Mouse (Mus musculus): ENCODE data around the gene Flywch2. TPM values are rescaled to one million over a fixed set of nuclear protein-coding genes. Genes with fewer than 3 reads are reported as not detected.

Flywch2 gene
- total and polyA plus RNA-seq, 3 experiments = 0.62 to 6.2 TPM; not detected in 1

DNA sequence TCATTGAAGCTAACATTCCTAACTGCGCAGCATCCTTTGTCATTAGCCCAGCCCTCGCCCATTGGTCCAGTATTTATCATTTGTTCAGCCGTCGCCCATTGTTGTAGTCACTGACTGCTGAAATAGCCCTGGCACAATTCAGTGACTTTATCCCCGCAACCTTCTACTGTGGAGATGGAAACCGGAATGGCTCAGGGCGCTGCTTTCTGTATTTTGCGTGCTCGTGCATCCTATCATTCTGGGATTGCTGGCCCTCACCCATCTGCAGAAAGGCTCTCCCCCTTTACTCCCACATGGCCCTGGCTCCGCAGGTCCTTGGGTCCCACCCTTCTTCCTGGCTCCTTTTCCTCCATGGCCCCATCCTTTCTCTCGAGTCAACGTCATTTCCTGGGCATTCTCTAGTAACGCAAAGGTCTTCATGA, 640 bp upstream of the Flywch2 start:
- Histone ChIP-seq H3K4me3 (ENCODE audit: control insufficient read depth in 1 of 2, insufficient read depth in 1 of 2, low read depth in 2 of 2, low read length in 2 of 2) (peak overlapping the region; percentile 10 to 42; a peak in 3 of 4 replicates), H3K9ac (ENCODE audit: control insufficient read depth, low read depth, low read length, poor library complexity, severe bottlenecking) (peak overlapping the region; percentile 39), H3K9me3 (replicated peaks; ENCODE audit: insufficient read depth, low read length) (no peaks in the 10 kb centered on the region), H3K4me1 (ENCODE audit: control insufficient read depth in 1 of 2, insufficient read depth in 2 of 2, low read length in 2 of 2) (peaks cover 0 to 6% of the 10 kb centered on the region in 2 experiments; a peak in 2 of 4 replicates), H3K36me3 (ENCODE audit: control insufficient read depth in 1 of 2, insufficient read depth in 2 of 2, low read length in 2 of 2) (peaks cover 0 to 4% of the 10 kb centered on the region in 2 experiments; a peak in 2 of 4 replicates), H3K27ac (ENCODE audit: control insufficient read depth, low read depth, low read length) (no peak overlapping the region), H3K79me2 (ENCODE audit: control insufficient read depth, insufficient read depth, low read length, poor library complexity) (no peaks in the 10 kb centered on the region), H3K27me3 (ENCODE audit: control insufficient read depth in 1 of 2, insufficient read depth in 2 of 2, low read length in 2 of 2) (no peaks in the 10 kb centered on the region; a peak in 1 of 4 replicates)
- TF ChIP-seq GATA1 (IDR thresholded peaks at IDR 0.05; ENCODE audit: low read depth, low read length) (no peak), KAT2A (conservative IDR thresholded peaks at IDR 0.05; ENCODE audit: low read depth, low read length) (no peak), POLR2AphosphoS2 (IDR thresholded peaks at IDR 0.05; ENCODE audit: low read length) (no peak), ZMIZ1 (IDR thresholded peaks at IDR 0.05; ENCODE audit: low read depth, low read length) (no peak), BHLHE40 (IDR thresholded peaks at IDR 0.05; ENCODE audit: borderline replicate concordance, low read depth, low read length) (no peak), ELF1 (IDR thresholded peaks at IDR 0.05; ENCODE audit: low read depth, low read length) (no peak), EP300 (IDR thresholded peaks at IDR 0.05; ENCODE audit: low read depth in 1 of 2, low read length in 2 of 2) (no peak), MEF2A (IDR thresholded peaks at IDR 0.05; ENCODE audit: extremely low read depth, insufficient replicate concordance, low read depth, low read length, poor library complexity, severe bottlenecking) (no peak), USF1 (IDR thresholded peaks at IDR 0.05; ENCODE audit: low read depth, low read length) (no peak), MAX (IDR thresholded peaks at IDR 0.05; ENCODE audit: low read length) (no peak), USF2 (IDR thresholded peaks at IDR 0.05; ENCODE audit: borderline replicate concordance in 1 of 2, insufficient read depth in 1 of 2, low read depth in 1 of 2, low read length in 2 of 2) (no peak), RCOR1 (IDR thresholded peaks at IDR 0.05; ENCODE audit: low read depth, low read length) (no peak), ZKSCAN1 (IDR thresholded peaks at IDR 0.05; ENCODE audit: low read depth, low read length) (no peak), MAFK (IDR thresholded peaks at IDR 0.05; ENCODE audit: borderline replicate concordance, low read depth, low read length) (no peak), JUND (IDR thresholded peaks at IDR 0.05; ENCODE audit: low read depth, low read length) (no peak), GABPA (IDR thresholded peaks at IDR 0.05; ENCODE audit: low read depth, low read length) (no peak), CHD2 (IDR thresholded peaks at IDR 0.05; ENCODE audit: low read length) (no peak)
- DNase-seq (ENCODE audit: low read depth, low spot score) = no peak

DNA sequence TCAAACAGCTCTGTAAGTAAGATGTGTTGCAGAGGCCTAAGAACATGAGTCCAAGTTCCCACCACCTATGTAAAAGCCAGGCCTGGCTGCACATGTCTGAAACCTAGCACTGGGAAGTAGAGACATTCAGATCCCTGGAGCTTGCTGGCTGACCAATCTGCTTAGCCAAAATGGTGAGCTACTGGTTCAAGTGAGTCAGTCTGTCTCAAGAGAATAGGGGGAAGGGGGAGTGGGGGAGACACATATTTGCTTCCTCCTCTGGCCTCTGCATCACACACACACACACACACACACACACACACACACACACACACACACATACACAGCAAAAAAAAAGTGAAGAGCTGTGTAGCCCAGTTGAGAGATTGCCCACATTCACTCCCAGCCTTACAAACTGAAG, 2.5 kb downstream of the Flywch2 start:
- H3K9ac ChIP-seq (ENCODE audit: control insufficient read depth, low read depth, low read length, poor library complexity, severe bottlenecking) = no peak overlapping the region
- no peak overlapping the region for H3K27ac ChIP-seq (ENCODE audit: control insufficient read depth, low read depth, low read length)
- peaks cover 0 to 2% of the 10 kb centered on the region in 2 experiments; a peak in 1 of 4 replicates for H3K36me3 ChIP-seq (ENCODE audit: control insufficient read depth in 1 of 2, insufficient read depth in 2 of 2, low read length in 2 of 2)
- no peaks in the 10 kb centered on the region; a peak in 2 of 4 replicates for H3K27me3 ChIP-seq (ENCODE audit: control insufficient read depth in 1 of 2, insufficient read depth in 2 of 2, low read length in 2 of 2)
- TF ChIP-seq HCFC1 (IDR thresholded peaks at IDR 0.05; ENCODE audit: low read depth, low read length) = no peak
- no peak for TF ChIP-seq POLR2AphosphoS2 (IDR thresholded peaks at IDR 0.05; ENCODE audit: low read length)
- TF ChIP-seq TBP (IDR thresholded peaks at IDR 0.05; ENCODE audit: low read depth, low read length) = no peak
- no peak for TF ChIP-seq USF2 (IDR thresholded peaks at IDR 0.05; ENCODE audit: borderline replicate concordance in 1 of 2, insufficient read depth in 1 of 2, low read depth in 1 of 2, low read length in 2 of 2)
- TF ChIP-seq MAZ (IDR thresholded peaks at IDR 0.05; ENCODE audit: low read depth, low read length) = no peak
- TF ChIP-seq KAT2A (conservative IDR thresholded peaks at IDR 0.05; ENCODE audit: low read depth, low read length) = no peak
- no peak for TF ChIP-seq E2F4 (IDR thresholded peaks at IDR 0.05; ENCODE audit: borderline replicate concordance, low read depth, low read length)
- TF ChIP-seq RAD21 (IDR thresholded peaks at IDR 0.05; ENCODE audit: low read depth, low read length) = no peak
- TF ChIP-seq RCOR1 (IDR thresholded peaks at IDR 0.05; ENCODE audit: low read depth, low read length) = no peak
- TF ChIP-seq GABPA (IDR thresholded peaks at IDR 0.05; ENCODE audit: low read depth, low read length) = no peak
- no peak for TF ChIP-seq POLR2AphosphoS5 (IDR thresholded peaks at IDR 0.05; ENCODE audit: borderline replicate concordance, low read depth, low read length)
- no peak for TF ChIP-seq JUND (IDR thresholded peaks at IDR 0.05; ENCODE audit: low read depth, low read length)
- H3K4me3 ChIP-seq (ENCODE audit: control insufficient read depth in 1 of 2, insufficient read depth in 1 of 2, low read depth in 2 of 2, low read length in 2 of 2) = no peak overlapping the region
- no peaks in the 10 kb centered on the region for H3K9me3 ChIP-seq (replicated peaks; ENCODE audit: insufficient read depth, low read length)
- no peak for DNase-seq (ENCODE audit: low read depth, low spot score)
- no peaks in the 10 kb centered on the region for H3K79me2 ChIP-seq (ENCODE audit: control insufficient read depth, insufficient read depth, low read length, poor library complexity)
- H3K4me1 ChIP-seq (ENCODE audit: control insufficient read depth in 1 of 2, insufficient read depth in 2 of 2, low read length in 2 of 2) = no peaks in the 10 kb centered on the region; a peak in 1 of 4 replicates

Data from MEL (cell line).